23 mouse cellular contexts compared by ENCODE assay signal in genomic region chr1:53846665-53847237, GRCm38 (mm10).
A peak's percentile ranks its signal among the peaks of the same experiment; 100 is the strongest.
DNase-seq lines count a peak whose midpoint lies in the region; ATAC-seq and TF ChIP-seq lines count a peak whose summit lies in the region.
"Had no signal": no experiment of that assay in that cellular context is flagged by ENCODE, and none has a peak within 500 bp of the region (broad histone marks: within the 10 kb centered on the region; RNA-seq: fewer than 3 reads in every experiment).

No protein-coding gene starts in this region.

- TF ChIP-seq POLR2A in small intestine, adult 2 months (IDR thresholded peaks at IDR 0.05; ENCODE audit: low read depth, low read length) = no peak

- DNase-seq in gastrocnemius, adult 2 months = no peak
- no peak for DNase-seq in gastrocnemius, adult 8-10 months (ENCODE audit: low spot score in 2 of 2)
- DNase-seq in lung, postnatal 0 days (ENCODE audit: low spot score) = no peak
- DNase-seq in lung, postnatal 14 days = no peak
- DNase-seq in layer of hippocampus, adult 8-10 months (ENCODE audit: low spot score in 2 of 2) = no peak
- DNase-seq: adrenal gland, postnatal 14 days; cerebellum, adult 11 months; cerebellum, postnatal 14 days; gastrocnemius, postnatal 25 days; heart, postnatal 4 days; liver, postnatal 0 days; thymus, postnatal 14 days had no signal

- H3K9me3 ChIP-seq in lung, postnatal 0 days (ENCODE audit: low read length) = no peaks in the 10 kb centered on the region
- H3K9me3 ChIP-seq in forebrain, embryonic 16.5 days (ENCODE audit: control insufficient read depth, low read length) = no peaks in the 10 kb centered on the region
- H3K9me3 ChIP-seq: G1E; heart, embryonic 15.5 days; limb, embryonic 10.5 days; midbrain, embryonic 12.5 days; neural tube, embryonic 12.5 days had no signal

- H3K4me1 ChIP-seq in lung, postnatal 0 days (ENCODE audit: insufficient read depth, low read depth, low read length) = peaks cover 10% of the 10 kb centered on the region; the same call in 1 of the 2 replicates
- peaks cover 25% of the 10 kb centered on the region; the same call in 1 of the 2 replicates for H3K4me1 ChIP-seq in small intestine, adult 2 months (ENCODE audit: control insufficient read depth, insufficient read depth, insufficient read length, low read length)
- H3K4me1 ChIP-seq in forebrain, embryonic 16.5 days (replicated peaks; ENCODE audit: control insufficient read depth, insufficient read depth, low read length) = no peaks in the 10 kb centered on the region
- H3K4me1 ChIP-seq: heart, embryonic 15.5 days; limb, embryonic 10.5 days; midbrain, embryonic 12.5 days; neural tube, embryonic 12.5 days had no signal

- H3K27ac ChIP-seq in gastrocnemius, adult 2 months = peak overlapping the region; percentile 28; the same call in 1 of the 2 replicates
- peak overlapping the region; percentile 74 for H3K27ac ChIP-seq in lung, postnatal 0 days (ENCODE audit: low read length)
- peak overlapping the region; percentile 94 for H3K27ac ChIP-seq in small intestine, adult 2 months (ENCODE audit: insufficient read depth, low read depth, low read length)
- H3K27ac ChIP-seq in forebrain, embryonic 16.5 days (ENCODE audit: low read length) = no peak overlapping the region
- H3K27ac ChIP-seq: heart, embryonic 15.5 days; limb, embryonic 10.5 days; midbrain, embryonic 12.5 days; neural tube, embryonic 12.5 days had no signal

- no peak for ATAC-seq in lung, postnatal 0 days
- no peak for ATAC-seq in forebrain, embryonic 16.5 days
- ATAC-seq: activated CD4-positive, CD25-positive, alpha-beta regulatory T cell, adult 4 months; CD4-positive, CD25-positive, alpha-beta regulatory T cell, adult 4 months; hindbrain, embryonic 16.5 days; liver, postnatal 0 days had no signal

- intact Hi-C loops in gastrocnemius, adult 2 months (cut with DNase I) = no loop called here

- no peak for TF ChIP-seq CTCF in gastrocnemius, adult 2 months (IDR thresholded peaks at IDR 0.05)
- TF ChIP-seq CTCF in lung, postnatal 0 days (IDR thresholded peaks at IDR 0.05) = no peak
- no peak for TF ChIP-seq CTCF in small intestine, adult 2 months (IDR thresholded peaks at IDR 0.05; ENCODE audit: extremely low read depth, insufficient read length, insufficient replicate concordance, low read depth, low read length)

- no peak overlapping the region for H3K4me2 ChIP-seq in lung, postnatal 0 days (replicated peaks; ENCODE audit: low read depth, low read length)
- H3K4me2 ChIP-seq in forebrain, embryonic 16.5 days (ENCODE audit: low read length) = no peak overlapping the region
- H3K4me2 ChIP-seq: heart, embryonic 15.5 days; midbrain, embryonic 12.5 days; neural tube, embryonic 12.5 days had no signal

- H3K36me3 ChIP-seq in lung, postnatal 0 days (ENCODE audit: insufficient read depth, low read length) = no peaks in the 10 kb centered on the region
- H3K36me3 ChIP-seq in small intestine, adult 2 months (ENCODE audit: control insufficient read depth, insufficient read depth, low read length) = no peaks in the 10 kb centered on the region
- no peaks in the 10 kb centered on the region for H3K36me3 ChIP-seq in forebrain, embryonic 16.5 days (ENCODE audit: control insufficient read depth, insufficient read depth)
- H3K36me3 ChIP-seq: G1E; heart, embryonic 15.5 days; limb, embryonic 10.5 days; midbrain, embryonic 12.5 days; neural tube, embryonic 12.5 days had no signal

- H3K9ac ChIP-seq in lung, postnatal 0 days (replicated peaks; ENCODE audit: low read depth) = no peak overlapping the region
- H3K9ac ChIP-seq in forebrain, embryonic 16.5 days (replicated peaks; ENCODE audit: low read depth, low read length) = no peak overlapping the region
- H3K9ac ChIP-seq: heart, embryonic 15.5 days; liver, postnatal 0 days; midbrain, embryonic 12.5 days; neural tube, embryonic 12.5 days had no signal

- TF ChIP-seq EP300 in lung, postnatal 0 days (IDR thresholded peaks at IDR 0.05) = 0 out of 2 replicates have a peak, but pooled peaks have one; percentile 12

- no peak overlapping the region for H3K4me3 ChIP-seq in gastrocnemius, adult 2 months
- H3K4me3 ChIP-seq in lung, postnatal 0 days (ENCODE audit: low read depth, low read length) = no peak overlapping the region
- no peak overlapping the region for H3K4me3 ChIP-seq in small intestine, adult 2 months (ENCODE audit: low read depth, low read length)
- no peak overlapping the region for H3K4me3 ChIP-seq in forebrain, embryonic 16.5 days (replicated peaks; ENCODE audit: low read length)
- H3K4me3 ChIP-seq: heart, adult 2 months; heart, embryonic 15.5 days; limb, embryonic 10.5 days; midbrain, embryonic 12.5 days; neural tube, embryonic 12.5 days had no signal

- 30% methylated on average over 2 of the region's 2 CpGs for WGBS in lung, postnatal 0 days
- 19% methylated on average over 2 of the region's 2 CpGs for WGBS in small intestine, adult 2 months
- WGBS in forebrain, embryonic 16.5 days = 50% methylated on average over 2 of the region's 2 CpGs

- H3K27me3 ChIP-seq in lung, postnatal 0 days (replicated peaks; ENCODE audit: insufficient read depth, low read length) = no peaks in the 10 kb centered on the region
- H3K27me3 ChIP-seq in small intestine, adult 2 months (ENCODE audit: control insufficient read depth, insufficient read depth, low read length) = no peaks in the 10 kb centered on the region
- H3K27me3 ChIP-seq in forebrain, embryonic 16.5 days (replicated peaks; ENCODE audit: control insufficient read depth, insufficient read depth, low read length) = no peaks in the 10 kb centered on the region
- H3K27me3 ChIP-seq: heart, embryonic 15.5 days; midbrain, embryonic 12.5 days; neural tube, embryonic 12.5 days had no signal
